Mouse (Mus musculus) thymus, adult 18-20 months (tissue): Measurements from ENCODE around the gene Nrde2.

Source experiments
- DNase-seq, 2 experiments: peaks; one replicate each; pipeline ENCODE4 v3.0.0; 2022; ENCODE audit warnings: mixed read lengths in 2 of 2

The Nrde2 gene

DNA sequence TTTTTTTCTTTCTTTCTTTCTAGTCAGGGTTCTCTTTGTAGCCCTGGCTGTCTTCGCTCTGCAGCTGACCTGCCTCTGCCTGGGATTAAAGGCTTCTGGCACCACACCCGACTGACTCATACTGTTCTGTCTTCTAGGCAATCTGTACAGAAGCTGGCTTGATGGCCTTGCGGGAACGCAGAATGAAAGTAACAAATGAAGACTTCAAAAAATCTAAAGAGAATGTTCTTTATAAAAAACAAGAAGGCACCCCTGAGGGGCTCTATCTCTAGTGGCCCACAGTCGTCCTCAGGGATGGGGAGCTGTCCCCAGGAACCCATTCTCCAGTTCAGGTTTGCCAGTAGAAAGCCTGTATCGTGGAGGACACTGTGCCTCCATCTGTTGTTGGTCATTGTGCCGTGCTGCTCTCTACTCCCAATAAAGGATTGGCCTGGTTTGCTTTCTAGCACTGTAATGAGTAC lies 36.5 kb downstream of the Nrde2 start:
- DNase-seq = no peak

GRCm38 (mm10) chr12:100115982-100116381 lies 43.5 kb downstream of the Nrde2 start:
- no peak for DNase-seq

GRCm38 (mm10) chr12:100109986-100110696 lies 49.3 kb downstream of the Nrde2 start, which contains the start of gene Psmc1:
Gene Psmc1 (plus strand): TSS chr12:100110154.
- DNase-seq = peak; percentile 56 to 70

- DNase-seq = no peak
These were observed 52.0 kb downstream of the Nrde2 start for GRCm38 (mm10) chr12:100107436-100107835.

- peak in 1 of 2 experiments; percentile 41 for DNase-seq
These were observed 53.1 kb downstream of the Nrde2 start for GRCm38 (mm10) chr12:100106275-100106895.

DNA sequence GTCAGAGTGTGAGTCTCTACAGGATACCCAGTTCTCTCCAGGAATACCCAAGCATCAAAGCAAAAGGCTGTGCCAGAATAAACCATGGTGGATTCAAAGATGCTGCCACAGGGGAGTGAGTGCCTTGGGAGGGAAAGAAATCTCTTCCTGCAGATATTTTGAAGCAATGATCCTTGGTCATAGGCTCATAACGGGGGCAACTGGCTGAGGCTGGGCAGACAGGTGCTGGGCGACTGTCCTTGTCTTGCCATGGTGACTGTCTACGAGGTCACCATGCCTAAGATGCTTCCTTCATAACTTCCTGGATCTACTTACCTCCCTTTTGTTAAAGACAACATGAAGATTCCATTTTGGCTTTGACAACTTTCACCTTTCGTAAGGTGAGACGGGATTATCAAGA lies 54.9 kb downstream of the Nrde2 start:
- no peak for DNase-seq

DNA sequence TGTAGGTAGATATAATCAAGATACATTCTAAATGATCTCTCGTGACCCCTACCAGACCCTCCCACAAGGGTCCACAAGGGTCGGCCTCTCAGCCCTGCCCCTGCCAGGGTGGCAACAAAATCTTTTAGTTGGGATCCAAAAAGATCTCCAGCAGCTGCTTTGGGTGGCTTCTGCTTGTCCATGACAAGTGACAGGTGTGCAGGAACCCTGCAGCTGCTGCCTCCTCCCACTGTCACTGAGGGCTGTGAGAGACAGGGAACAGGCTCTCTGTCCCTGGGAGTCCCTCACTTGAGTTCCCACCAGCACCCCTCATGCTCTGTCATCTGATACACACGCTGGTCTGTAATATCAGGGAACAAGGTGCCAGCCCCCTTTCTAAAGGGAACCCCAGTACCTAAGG lies 57.8 kb downstream of the Nrde2 start:
- no peak for DNase-seq

DNA sequence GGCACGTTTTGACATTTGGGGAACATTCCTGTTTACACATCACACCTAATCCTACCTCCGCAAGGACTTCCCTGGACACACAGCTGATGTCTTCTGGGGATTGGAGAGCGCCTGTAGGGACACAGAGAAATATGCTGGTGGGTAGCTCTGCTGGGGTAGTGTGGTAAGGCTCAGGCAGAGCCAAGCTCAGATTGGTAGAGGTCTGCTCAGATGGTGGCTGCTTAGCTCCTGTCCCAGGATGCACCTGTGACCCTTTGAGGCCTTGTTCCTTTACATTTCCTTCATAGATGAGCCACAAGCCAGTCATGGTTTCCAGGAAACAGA lies 58.8 kb downstream of the Nrde2 start:
- no peak for DNase-seq

- no peak for DNase-seq
These were observed 59.3 kb downstream of the Nrde2 start for GRCm38 (mm10) chr12:100099971-100100706.

DNA sequence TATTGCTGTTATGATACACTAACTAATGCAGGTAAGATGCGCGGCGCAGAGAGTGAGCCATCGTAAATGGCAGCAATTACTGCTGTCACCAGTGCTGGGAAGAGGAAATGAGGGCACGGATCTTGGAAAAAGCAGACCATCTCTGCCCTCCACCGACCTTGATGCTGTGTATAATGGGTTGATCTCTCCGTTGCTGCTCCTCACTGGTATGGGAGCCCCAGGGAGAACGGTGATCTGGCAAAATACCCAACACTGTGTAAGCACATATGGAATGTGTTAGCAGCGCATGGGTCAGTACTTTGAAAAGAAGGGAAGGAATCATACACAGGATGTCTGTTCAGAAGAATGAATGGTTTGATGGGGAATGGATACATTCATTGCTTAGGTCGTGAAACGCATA lies 66.4 kb downstream of the Nrde2 start:
- DNase-seq = no peak

GRCm38 (mm10) chr12:100090750-100091149 lies 68.7 kb downstream of the Nrde2 start:
- DNase-seq = no peak

DNA sequence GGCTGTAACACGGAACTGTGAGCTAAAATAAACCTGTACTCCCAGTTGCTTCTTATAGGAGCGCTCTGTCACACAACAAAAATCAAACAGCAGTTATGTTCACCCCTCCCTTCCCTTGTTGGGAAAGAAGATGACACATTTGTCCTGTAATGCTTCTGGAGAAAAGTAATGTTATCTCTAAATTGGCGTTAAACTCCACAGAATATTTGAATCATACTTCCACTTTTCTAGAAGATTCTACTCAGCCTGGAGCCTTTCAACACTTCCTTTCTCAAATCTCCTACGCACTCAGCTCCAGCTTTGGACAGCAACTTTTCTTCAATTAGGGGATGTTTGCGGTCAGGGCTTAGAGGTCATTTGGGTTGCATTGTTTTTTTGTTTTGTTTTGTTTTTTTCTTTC lies 70.2 kb downstream of the Nrde2 start:
- no peak for DNase-seq

DNA sequence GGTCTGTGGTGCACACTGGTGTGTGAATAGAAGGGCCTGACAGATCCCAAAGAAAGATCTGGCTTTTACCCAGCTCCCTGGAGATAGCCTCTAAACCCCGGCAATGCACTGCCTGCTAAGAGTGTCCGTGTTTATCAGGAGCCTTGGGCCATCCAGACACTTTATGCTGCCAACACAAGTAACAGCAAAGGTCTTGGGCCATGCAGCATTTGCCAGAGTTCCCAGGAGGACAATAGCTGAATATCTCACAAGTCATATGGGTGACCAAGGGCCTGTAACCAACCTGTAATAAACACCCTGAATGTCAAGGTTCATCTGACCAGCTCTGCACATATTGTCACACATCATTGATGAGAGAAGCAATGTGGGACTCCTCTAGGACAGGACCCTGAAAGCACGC lies 71.4 kb downstream of the Nrde2 start:
- no peak for DNase-seq

DNA sequence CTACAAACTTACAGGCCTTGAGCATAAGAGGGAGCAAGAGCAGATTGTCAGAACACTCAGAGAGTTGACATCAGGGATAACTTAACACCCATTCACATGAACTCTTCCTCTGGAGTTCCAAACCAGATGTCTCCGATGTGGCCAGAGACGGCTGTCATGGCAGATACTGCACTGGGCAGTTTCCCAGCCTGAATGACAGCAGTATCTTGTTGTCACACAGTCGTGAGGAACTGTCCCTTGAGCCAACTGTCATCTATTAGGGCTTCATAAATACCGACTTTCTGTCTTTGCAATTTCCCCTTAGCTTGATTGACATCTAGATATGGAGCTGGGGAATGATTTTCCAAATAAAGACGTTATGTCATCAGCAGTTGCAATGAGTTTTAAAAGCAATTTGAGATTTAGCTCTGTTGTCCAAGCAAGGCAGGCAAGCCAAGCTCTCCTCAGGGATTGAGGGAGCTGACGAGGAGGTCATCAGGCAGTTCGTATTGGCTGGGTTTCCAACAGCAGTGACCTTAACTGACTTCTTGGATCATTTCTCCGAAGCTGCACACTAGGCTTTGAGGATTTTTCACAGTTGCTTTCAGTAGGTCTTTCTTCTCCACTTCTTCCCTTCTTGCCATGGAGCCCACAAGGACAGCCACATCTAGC lies 79.7 kb downstream of the Nrde2 start:
- DNase-seq = no peak

DNA sequence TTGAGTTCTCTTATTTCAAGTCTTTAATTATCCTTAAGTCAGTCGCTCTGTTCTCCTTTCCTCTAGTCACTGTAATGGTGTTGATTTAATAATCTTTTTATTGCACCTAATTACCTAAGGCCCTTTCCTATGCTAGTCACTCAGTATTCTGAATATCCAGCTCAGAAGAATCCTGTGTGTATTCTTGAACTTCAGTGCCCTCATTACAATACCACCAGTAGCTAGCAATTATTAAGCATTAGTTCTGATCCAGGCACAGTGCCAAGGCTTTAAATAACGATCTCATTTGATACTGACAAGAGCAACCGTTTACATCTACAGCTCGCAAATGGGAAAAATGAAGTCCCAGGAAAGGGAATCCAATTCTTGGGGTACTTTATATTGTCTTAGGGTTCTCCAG lies 83.7 kb downstream of the Nrde2 start:
- DNase-seq = no peak
